Mouse (Mus musculus) myocyte (in vitro differentiated cells): Measurements from ENCODE around the gene Elovl7.

Source experiments
- MYOD1 ChIP-seq, 3 experiments: IDR thresholded peaks; one replicate each; pipeline ENCODE4 v1.6.1; 2011; ENCODE audit warnings: control low read depth in 2 of 3, low read depth in 2 of 3, mild to moderate bottlenecking in 2 of 3, moderate library complexity in 1 of 3; ENCODE audit not compliant: insufficient read length in 2 of 3, control insufficient read depth in 1 of 3
- POLR2A ChIP-seq: IDR thresholded peaks from one replicate; pipeline ENCODE4 v1.6.1; 2011; ENCODE audit warnings: low read depth, mild to moderate bottlenecking, control low read depth, moderate library complexity; ENCODE audit not compliant: insufficient read length

DNA sequence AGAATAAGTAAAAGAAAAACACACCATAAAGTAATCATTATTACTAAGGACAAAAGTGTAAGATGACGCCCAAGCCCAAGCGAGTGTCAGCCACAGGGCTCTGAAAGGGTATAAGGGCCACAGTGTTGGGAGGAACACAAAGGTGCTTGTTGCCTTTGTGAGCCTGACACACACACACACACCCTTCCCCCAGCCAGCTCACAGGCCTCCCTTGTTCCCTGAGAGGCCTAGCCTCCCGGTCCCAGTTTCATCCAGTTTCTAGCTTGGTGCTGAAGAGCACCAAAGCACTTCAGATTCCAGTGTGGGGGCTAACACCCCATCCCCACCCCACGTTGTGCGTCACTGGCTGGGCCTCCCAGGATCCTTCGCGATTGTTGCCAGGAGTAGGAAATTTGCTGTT, 87.2 kb downstream of the Elovl7 start:
- TF ChIP-seq POLR2A (no peak), MYOD1 (IDR thresholded peaks at IDR 0.05; ENCODE audit: control insufficient read depth in 1 of 3, insufficient read length in 2 of 3, low read depth in 2 of 3) (no peak)
